Mouse (Mus musculus): ENCODE measurements around the gene Tmx1. TPM values are rescaled to one million over a fixed set of nuclear protein-coding genes. Genes with fewer than 3 reads are reported as not detected.

Tmx1 gene
- polyA plus RNA-seq, 1 experiment: not detected

DNA sequence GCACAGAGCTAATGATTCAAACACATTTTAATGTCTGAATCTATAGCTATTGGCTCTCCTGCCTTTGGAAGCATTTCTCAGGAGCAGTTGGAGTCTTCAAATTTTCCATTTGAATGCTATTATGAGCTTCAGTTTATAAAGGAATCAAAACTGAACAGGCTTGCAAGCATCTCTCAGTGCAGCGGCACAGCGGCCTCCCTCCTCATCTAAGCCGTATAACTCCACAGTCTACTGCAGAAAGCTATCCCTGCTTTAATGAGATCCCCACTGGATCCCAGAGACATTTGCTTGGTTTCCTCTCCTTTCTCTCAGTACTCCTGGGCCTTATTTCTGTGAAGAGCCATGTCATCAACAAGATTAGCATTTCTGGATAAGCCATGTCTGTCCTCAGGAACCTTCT, 45.2 kb downstream of the Tmx1 start:
- Histone ChIP-seq H3K4me1 (ENCODE audit: control insufficient read depth, insufficient read depth, low read length) (no peaks in the 10 kb centered on the region), H3K27ac (ENCODE audit: insufficient read depth, low read depth, low read length) (no peak overlapping the region)
- 75% methylated on average over 3 of the region's 3 CpGs for WGBS

GRCm38 (mm10) chr12:70505971-70506370, 53.1 kb downstream of the Tmx1 start:
- no peak overlapping the region for H3K4me3 ChIP-seq (ENCODE audit: insufficient read depth, low read depth, low read length)
- H3K4me1 ChIP-seq (ENCODE audit: control insufficient read depth, insufficient read depth, low read length): no peaks in the 10 kb centered on the region
- TF ChIP-seq CTCF (IDR thresholded peaks at IDR 0.05; ENCODE audit: insufficient read depth, low read depth, low read length) (no peak), POLR2A (IDR thresholded peaks at IDR 0.05; ENCODE audit: insufficient read depth, low read depth, low read length) (no peak)
- no peak overlapping the region for H3K27ac ChIP-seq (ENCODE audit: insufficient read depth, low read depth, low read length)
- 62% methylated on average over 5 of the region's 5 CpGs for WGBS

More for the DNA sequence above, 45.2 kb downstream of the Tmx1 start:
- H3K4me3 ChIP-seq (ENCODE audit: insufficient read depth, low read depth, low read length): no peak overlapping the region
- TF ChIP-seq POLR2A (IDR thresholded peaks at IDR 0.05; ENCODE audit: insufficient read depth, low read depth, low read length) (no peak), CTCF (IDR thresholded peaks at IDR 0.05; ENCODE audit: insufficient read depth, low read depth, low read length) (no peak)

DNA sequence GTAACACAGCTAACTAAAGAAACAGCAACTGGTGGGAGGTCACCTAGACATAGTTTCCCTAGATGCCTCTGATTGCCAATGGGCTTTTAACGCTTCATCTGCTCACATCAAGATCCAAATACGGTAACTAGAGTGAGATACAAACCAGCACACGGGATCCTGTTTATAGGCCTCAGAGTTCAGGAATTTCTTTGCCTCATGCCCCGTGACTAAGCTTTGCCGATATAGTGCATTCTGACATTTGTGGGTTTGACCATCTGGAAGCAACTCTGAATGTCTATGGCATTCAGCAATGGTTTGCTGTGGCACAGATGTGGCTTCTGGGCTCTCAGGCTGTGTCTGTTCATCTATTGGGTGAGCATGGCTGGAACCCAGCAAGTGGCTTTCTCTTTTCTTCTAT, 59.1 kb downstream of the Tmx1 start:
- no peaks in the 10 kb centered on the region for H3K4me1 ChIP-seq (ENCODE audit: control insufficient read depth, insufficient read depth, low read length)
- H3K27ac ChIP-seq (ENCODE audit: insufficient read depth, low read depth, low read length): no peak overlapping the region
- WGBS: 90% methylated on average over 5 of the region's 5 CpGs
- TF ChIP-seq POLR2A (IDR thresholded peaks at IDR 0.05; ENCODE audit: insufficient read depth, low read depth, low read length): no peak
- no peak for TF ChIP-seq CTCF (IDR thresholded peaks at IDR 0.05; ENCODE audit: insufficient read depth, low read depth, low read length)
- no peak overlapping the region for H3K4me3 ChIP-seq (ENCODE audit: insufficient read depth, low read depth, low read length)

DNA sequence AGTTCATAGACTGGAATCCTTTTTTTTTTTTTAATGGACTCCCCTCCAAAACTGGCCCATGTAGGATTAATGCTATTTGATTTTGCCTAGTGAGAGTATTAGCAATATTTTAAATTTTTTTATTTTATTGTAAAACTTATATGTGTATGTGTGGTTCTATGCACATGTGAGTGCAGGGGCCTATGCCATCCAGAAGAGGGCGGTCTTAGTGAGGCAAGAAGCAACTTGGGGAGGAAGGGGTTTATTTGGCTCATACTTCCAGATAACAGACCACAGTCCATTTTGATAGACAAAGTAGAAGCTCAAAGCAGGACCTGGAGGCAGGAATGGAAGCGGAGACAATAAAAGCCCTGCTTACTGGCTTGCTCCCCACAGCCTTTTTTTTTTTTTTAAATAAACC, 59.5 kb downstream of the Tmx1 start:
- 95% methylated on average over 2 of the region's 2 CpGs for WGBS
- no peaks in the 10 kb centered on the region for H3K4me1 ChIP-seq (ENCODE audit: control insufficient read depth, insufficient read depth, low read length)

More for the DNA sequence above, 59.5 kb downstream of the Tmx1 start:
- TF ChIP-seq POLR2A (IDR thresholded peaks at IDR 0.05; ENCODE audit: insufficient read depth, low read depth, low read length) (no peak), CTCF (IDR thresholded peaks at IDR 0.05; ENCODE audit: insufficient read depth, low read depth, low read length) (no peak)
- H3K4me3 ChIP-seq (ENCODE audit: insufficient read depth, low read depth, low read length): no peak overlapping the region
- no peak overlapping the region for H3K27ac ChIP-seq (ENCODE audit: insufficient read depth, low read depth, low read length)

Other genes with a start within 250 kb of the Tmx1 start
- gene Pygl, start 221.6 kb upstream of the Tmx1 start, polyA plus RNA-seq (2012; ENCODE audit: insufficient read depth, insufficient read length, low replicate concordance, missing spikeins): not detected in 2 replicates
- 121 and 158 TPM in 2 replicates for gene Trim9, start 105.5 kb upstream of the Tmx1 start, polyA plus RNA-seq (2012; ENCODE audit: insufficient read depth, insufficient read length, low replicate concordance, missing spikeins)

All from olfactory bulb, adult 2 months (tissue).